Mouse (Mus musculus) lung, postnatal 0 days (tissue): ENCODE data around the gene Spns3. TPM values are rescaled to one million over a fixed set of nuclear protein-coding genes. Genes with fewer than 3 reads are reported as not detected.

ENCODE experiments used
- ATAC-seq: fragments of 200-750 bp; cut with Nextera tagmentation; 2 replicates; pipeline ENCODE4 v1.8.0; 2017; ENCODE audit warnings: moderate library complexity
- DNase-seq: peaks from one replicate; pipeline ENCODE4 v3.0.0-alpha.2; 2016; ENCODE audit warnings: low spot score
- H3K27ac ChIP-seq: fragments of 300-500 bp; sonication (generic); 2 replicates; pipeline ENCODE4 v1.5.1; 2014; ENCODE audit warnings: antibody characterized with exemption, mild to moderate bottlenecking, low read length, mixed read lengths
- H3K27me3 ChIP-seq: fragments of 300-500 bp; sonication (generic); replicated peaks from 2 replicates; pipeline ENCODE4 v1.6.1; 2014; ENCODE audit warnings: low read length, mixed read lengths; ENCODE audit not compliant: insufficient read depth
- H3K36me3 ChIP-seq: fragments of 300-500 bp; sonication (generic); 2 replicates; pipeline ENCODE4 v1.6.1; 2014; ENCODE audit warnings: low read length, mixed read lengths; ENCODE audit not compliant: insufficient read depth
- H3K4me1 ChIP-seq: fragments of 300-500 bp; sonication (generic); 2 replicates; pipeline ENCODE4 v1.6.1; 2014; ENCODE audit warnings: antibody characterized with exemption, low read depth, low read length, mixed read lengths; ENCODE audit not compliant: insufficient read depth
- H3K4me2 ChIP-seq: fragments of 300-500 bp; sonication (generic); replicated peaks from 2 replicates; pipeline ENCODE4 v1.6.1; 2014; ENCODE audit warnings: low read depth, mild to moderate bottlenecking, low read length, moderate library complexity, mixed read lengths
- H3K4me3 ChIP-seq: fragments of 300-500 bp; sonication (generic); 2 replicates; pipeline ENCODE4 v1.5.1; 2014; ENCODE audit warnings: low read depth, low read length
- H3K9ac ChIP-seq: fragments of 300-500 bp; sonication (generic); replicated peaks from 2 replicates; pipeline ENCODE4 v1.6.1; 2014; ENCODE audit warnings: low read depth, mild to moderate bottlenecking
- H3K9me3 ChIP-seq: fragments of 300-500 bp; sonication (generic); 2 replicates; pipeline ENCODE4 v1.6.1; 2016; ENCODE audit warnings: low read length, mixed read lengths
- CTCF ChIP-seq: IDR thresholded peaks from 2 replicates; pipeline ENCODE4 v1.5.1; 2016; ENCODE audit warnings: antibody characterized with exemption, mild to moderate bottlenecking
- EP300 ChIP-seq: IDR thresholded peaks from 2 replicates; pipeline ENCODE4 v1.6.1; 2016; ENCODE audit warnings: antibody characterized with exemption, mild to moderate bottlenecking, control low read depth
- WGBS: fragments of 180-500 bp; shearing (Covaris S2); extraction: QIAGEN DNeasy Blood & Tissue Kit; methylation state at CpG from one replicate; pipeline ENCODE4 v1.1.7; 2014; 5-methylcytosine and 5-hydroxymethylcytosine counted together
- polyA plus RNA-seq: library from polyadenylated mRNA; unstranded; fragments of >200 nt; fragmentation: Nextera tagmentation; extraction: Ambion mirVana; gene quantifications from 2 replicates; pipeline ENCODE4 v1.2.1, GENCODE M21; 2015

Spns3 gene
- polyA plus RNA-seq, 1 experiment from 2014 or later = 0.06 TPM

- Histone ChIP-seq H3K27ac (no peak overlapping the region), H3K9me3 (no peaks in the 10 kb centered on the region), H3K36me3 (no peaks in the 10 kb centered on the region), H3K27me3 (no peaks in the 10 kb centered on the region), H3K9ac (no peak overlapping the region), H3K4me2 (no peak overlapping the region), H3K4me1 (no peaks in the 10 kb centered on the region), H3K4me3 (no peak overlapping the region)
- no peak for DNase-seq
- TF ChIP-seq CTCF = no peak
- TF ChIP-seq EP300 = no peak
- 74% methylated on average over 3 of the region's 3 CpGs for WGBS
- no peak for ATAC-seq
Measured at GRCm38 (mm10) chr11:72582448-72582705, 32.1 kb upstream of the Spns3 start.

GRCm38 (mm10) chr11:72581609-72582447 lies 31.5 kb upstream of the Spns3 start:
- Histone ChIP-seq H3K36me3 (no peaks in the 10 kb centered on the region), H3K9me3 (no peaks in the 10 kb centered on the region), H3K9ac (no peak overlapping the region), H3K27ac (no peak overlapping the region), H3K4me1 (no peaks in the 10 kb centered on the region), H3K4me3 (no peak overlapping the region), H3K27me3 (no peaks in the 10 kb centered on the region), H3K4me2 (no peak overlapping the region)
- no peak for TF ChIP-seq CTCF
- TF ChIP-seq EP300 = no peak
- peak; percentile 59 for DNase-seq
- WGBS = 62% methylated on average over 8 of the region's 8 CpGs
- ATAC-seq = peak; percentile 71

GRCm38 (mm10) chr11:72578471-72578870 lies 28.2 kb upstream of the Spns3 start:
- Histone ChIP-seq H3K36me3 (no peaks in the 10 kb centered on the region), H3K27me3 (no peaks in the 10 kb centered on the region), H3K27ac (no peak overlapping the region), H3K4me1 (no peaks in the 10 kb centered on the region), H3K9ac (no peak overlapping the region), H3K4me2 (no peak overlapping the region), H3K9me3 (no peaks in the 10 kb centered on the region), H3K4me3 (no peak overlapping the region)
- no peak for TF ChIP-seq CTCF
- TF ChIP-seq EP300 = no peak
- WGBS = 72% methylated on average over 4 of the region's 4 CpGs
- ATAC-seq = no peak
- no peak for DNase-seq

GRCm38 (mm10) chr11:72576466-72577351 lies 26.4 kb upstream of the Spns3 start:
- peak; percentile 40 for TF ChIP-seq CTCF
- no peak for TF ChIP-seq EP300
- peak overlapping the region; percentile 36; the same call in 1 of the 2 replicates for H3K9ac ChIP-seq
- H3K27me3 ChIP-seq = no peaks in the 10 kb centered on the region
- no peak overlapping the region for H3K27ac ChIP-seq
- no peaks in the 10 kb centered on the region for H3K4me1 ChIP-seq
- WGBS = 3% methylated on average over 24 of the region's 24 CpGs
- ATAC-seq = peak; percentile 49; the same call in 1 of the 2 replicates
- H3K4me3 ChIP-seq = peak overlapping the region; percentile 38
- peak overlapping the region; percentile 68 for H3K4me2 ChIP-seq
- H3K9me3 ChIP-seq = no peaks in the 10 kb centered on the region
- no peaks in the 10 kb centered on the region for H3K36me3 ChIP-seq
- peak; percentile 65 for DNase-seq

GRCm38 (mm10) chr11:72576111-72576465 lies 25.8 kb upstream of the Spns3 start:
- no peak for ATAC-seq
- WGBS = 27% methylated on average over 7 of the region's 7 CpGs

GRCm38 (mm10) chr11:72573819-72574218 lies 23.5 kb upstream of the Spns3 start:
- WGBS = 92% methylated on average over 1 of the region's 1 CpGs

More at GRCm38 (mm10) chr11:72576111-72576465, 25.8 kb upstream of the Spns3 start:
- peak overlapping the region; percentile 38 for H3K4me3 ChIP-seq
- H3K27me3 ChIP-seq = no peaks in the 10 kb centered on the region
- no peak overlapping the region for H3K27ac ChIP-seq
- no peaks in the 10 kb centered on the region for H3K36me3 ChIP-seq
- no peaks in the 10 kb centered on the region for H3K4me1 ChIP-seq
- no peak for TF ChIP-seq EP300
- no peak for TF ChIP-seq CTCF
- DNase-seq = no peak
- peak overlapping the region; percentile 36; the same call in 1 of the 2 replicates for H3K9ac ChIP-seq
- H3K4me2 ChIP-seq = peak overlapping the region; percentile 68
- H3K9me3 ChIP-seq = no peaks in the 10 kb centered on the region

More at GRCm38 (mm10) chr11:72573819-72574218, 23.5 kb upstream of the Spns3 start:
- TF ChIP-seq EP300 (no peak), CTCF (peak; percentile 75)
- H3K9me3 ChIP-seq = no peaks in the 10 kb centered on the region
- H3K36me3 ChIP-seq = no peaks in the 10 kb centered on the region
- ATAC-seq = no peak
- DNase-seq = peak; percentile 46
- no peaks in the 10 kb centered on the region for H3K27me3 ChIP-seq
- H3K27ac ChIP-seq = no peak overlapping the region
- H3K4me3 ChIP-seq = no peak overlapping the region
- H3K4me1 ChIP-seq = no peaks in the 10 kb centered on the region
- H3K9ac ChIP-seq = no peak overlapping the region
- no peak overlapping the region for H3K4me2 ChIP-seq
